11 mouse cellular contexts compared by ENCODE assay signal in genomic region chr8:94800278-94800968, GRCm38 (mm10). TPM values are rescaled to one million over a fixed set of nuclear protein-coding genes. Genes with fewer than 3 reads are reported as not detected.
DNase-seq lines count a peak whose midpoint lies in the region; ATAC-seq lines count a peak whose summit lies in the region.
"Had no signal": no experiment of that assay in that cellular context is flagged by ENCODE, and none has a peak within 500 bp of the region (broad histone marks: within the 10 kb centered on the region; RNA-seq: fewer than 3 reads in every experiment).

No protein-coding gene starts in this region.

- no peak overlapping the region for H3K4me3 ChIP-seq in kidney, embryonic 14.5 days (ENCODE audit: low read length)
- H3K4me3 ChIP-seq: embryonic facial prominence, embryonic 12.5 days; liver, embryonic 15.5 days had no signal

- peak; percentile 65 for DNase-seq in kidney, postnatal 10 days
- peak; percentile 26 for DNase-seq in thymus, postnatal 14 days
- no peak for DNase-seq in thymus, adult 18-20 months
- peak; percentile 66 for DNase-seq in forelimb bud, embryonic 11.5 days (ENCODE audit: low read depth, low spot score)
- peak; percentile 65 for DNase-seq in right cerebral cortex, postnatal 25 days
- DNase-seq in gastrocnemius, postnatal 4 days (ENCODE audit: low spot score in 2 of 2), result no peak
- DNase-seq in lung, postnatal 25 days (ENCODE audit: low spot score), result no peak

- ATAC-seq in kidney, embryonic 14.5 days (ENCODE audit: low FRiP score, low TSS enrichment), result no peak

- no peaks in the 10 kb centered on the region for H3K9me3 ChIP-seq in kidney, embryonic 14.5 days (ENCODE audit: control insufficient read depth, low read length)
- H3K9me3 ChIP-seq: embryonic facial prominence, embryonic 12.5 days; liver, embryonic 15.5 days had no signal

- no peaks in the 10 kb centered on the region for H3K36me3 ChIP-seq in kidney, embryonic 14.5 days (ENCODE audit: control insufficient read depth, insufficient read depth, low read length)
- H3K36me3 ChIP-seq: embryonic facial prominence, embryonic 12.5 days; liver, embryonic 15.5 days had no signal

- H3K4me2 ChIP-seq in kidney, embryonic 14.5 days (replicated peaks; ENCODE audit: low read depth, low read length), result no peak overlapping the region
- H3K4me2 ChIP-seq: embryonic facial prominence, embryonic 12.5 days; liver, embryonic 15.5 days had no signal

- H3K4me1 ChIP-seq in kidney, embryonic 14.5 days (ENCODE audit: control insufficient read depth, insufficient read depth, low read length), result no peaks in the 10 kb centered on the region
- H3K4me1 ChIP-seq: embryonic facial prominence, embryonic 12.5 days had no signal

- WGBS in kidney, embryonic 14.5 days, result 56% methylated on average over 7 of the region's 7 CpGs

- H3K27ac ChIP-seq in kidney, embryonic 14.5 days (ENCODE audit: low read depth, low read length), result no peak overlapping the region
- H3K27ac ChIP-seq: embryonic facial prominence, embryonic 12.5 days; liver, embryonic 15.5 days had no signal

- H3K27me3 ChIP-seq in kidney, embryonic 14.5 days (ENCODE audit: control insufficient read depth, insufficient read depth, low read length), result no peaks in the 10 kb centered on the region

- no peak overlapping the region for H3K9ac ChIP-seq in kidney, embryonic 14.5 days (ENCODE audit: low read depth, low read length)
- H3K9ac ChIP-seq: embryonic facial prominence, embryonic 12.5 days; liver, embryonic 15.5 days had no signal

RNA-seq across cellular contexts. Expression of gene Ccl17, which starts 9.8 kb away (rescaled TPM):
- polyA plus RNA-seq in kidney, embryonic 14.5 days (2014; fragmentation: Nextera tagmentation; extraction: Ambion mirVana), result not detected in 2 replicates
- total RNA-seq in gastrocnemius, postnatal 4 days (2021), result not detected
- total RNA-seq: heart, postnatal 10 days had no signal
- polyA plus RNA-seq: embryonic facial prominence, embryonic 12.5 days; liver, embryonic 15.5 days had no signal

RNA-seq across cellular contexts. Expression of gene Cx3cl1, which starts 28.6 kb away (rescaled TPM):
- 4.2 and 7.4 TPM in 2 replicates for polyA plus RNA-seq in kidney, embryonic 14.5 days (2014; fragmentation: Nextera tagmentation; extraction: Ambion mirVana)
- total RNA-seq in gastrocnemius, postnatal 4 days (2021), result 1 to 10 TPM; 2.1 to 2.3 TPM

RNA-seq across cellular contexts. Expression of gene Coq9, which starts 37.7 kb away (rescaled TPM):
- polyA plus RNA-seq in kidney, embryonic 14.5 days (2014; fragmentation: Nextera tagmentation; extraction: Ambion mirVana), result 59.8 and 71.9 TPM in 2 replicates
- total RNA-seq in gastrocnemius, postnatal 4 days (2021), result 100 to 1,000 TPM; 179 to 186 TPM

RNA-seq across cellular contexts. Expression of gene Ciapin1, which starts 37.7 kb away (rescaled TPM):
- polyA plus RNA-seq in kidney, embryonic 14.5 days (2014; fragmentation: Nextera tagmentation; extraction: Ambion mirVana), result 101 and 102 TPM in 2 replicates
- 10 to 100 TPM; 39.0 to 41.3 TPM for total RNA-seq in gastrocnemius, postnatal 4 days (2021)

RNA-seq across cellular contexts. Expression of gene Ccl22, which starts 55.0 kb away (rescaled TPM):
- polyA plus RNA-seq in kidney, embryonic 14.5 days (2014; fragmentation: Nextera tagmentation; extraction: Ambion mirVana), result not detected in 2 replicates
- not detected for total RNA-seq in gastrocnemius, postnatal 4 days (2021)
- total RNA-seq: heart, postnatal 10 days had no signal
- polyA plus RNA-seq: embryonic facial prominence, embryonic 12.5 days had no signal

Comparison
In these comparisons a context has a peak if more than half of its experiments do, and no peak if none do; other contexts are left out.
1. DNase-seq: peak in kidney, postnatal 10 days (single experiment), thymus, postnatal 14 days (single experiment), forelimb bud, embryonic 11.5 days (single experiment) and right cerebral cortex, postnatal 25 days (single experiment); none in thymus, adult 18-20 months (0 of 2), gastrocnemius, postnatal 4 days (0 of 2) and lung, postnatal 25 days (single experiment).